Mouse (Mus musculus): ENCODE measurements around the gene Hif1an. TPM values are rescaled to one million over a fixed set of nuclear protein-coding genes. Genes with fewer than 3 reads are reported as not detected.

Hif1an gene
- 6.3 TPM for polyA plus RNA-seq (2014; fragmentation: Illumina TruSeq; extraction: RNeasy Lipid Tissue Mini Kit (QIAGEN cat#74804); ENCODE audit: low read depth, low replicate concordance)

GRCm38 (mm10) chr19:44562652-44563206, at the start of gene Hif1an:
Gene Hif1an, plus strand, starts transcription at chr19:44562850.

GRCm38 (mm10) chr19:44545321-44546041, 17.2 kb upstream of the Hif1an start, which contains the start of gene Sec31b:
Gene Sec31b, minus strand, starts transcription at chr19:44545864.

GRCm38 (mm10) chr19:44552731-44553130, 9.9 kb upstream of the Hif1an start, which contains the start of gene Gm20538:
Gene Gm20538, minus strand, starts transcription at chr19:44552831.

GRCm38 (mm10) chr19:44554861-44555590, 7.6 kb upstream of the Hif1an start, which contains the start of gene Ndufb8:
Gene Ndufb8, minus strand, starts transcription at chr19:44555440.

Other genes starting within 250 kb of the Hif1an start
- not detected for gene Scd4, start 229.8 kb upstream of the Hif1an start, polyA plus RNA-seq (2014; fragmentation: Illumina TruSeq; extraction: RNeasy Lipid Tissue Mini Kit (QIAGEN cat#74804); ENCODE audit: low read depth, low replicate concordance)
- 1,950 TPM for gene Scd1, start 155.0 kb upstream of the Hif1an start, polyA plus RNA-seq (2014; fragmentation: Illumina TruSeq; extraction: RNeasy Lipid Tissue Mini Kit (QIAGEN cat#74804); ENCODE audit: low read depth, low replicate concordance)
- not detected for gene Wnt8b, start 69.4 kb upstream of the Hif1an start, polyA plus RNA-seq (2014; fragmentation: Illumina TruSeq; extraction: RNeasy Lipid Tissue Mini Kit (QIAGEN cat#74804); ENCODE audit: low read depth, low replicate concordance)
- gene Sec31b, start 17.0 kb upstream of the Hif1an start, polyA plus RNA-seq (2014; fragmentation: Illumina TruSeq; extraction: RNeasy Lipid Tissue Mini Kit (QIAGEN cat#74804); ENCODE audit: low read depth, low replicate concordance), result 0.24 TPM
- gene Gm20538, start 10.0 kb upstream of the Hif1an start, polyA plus RNA-seq (2014; fragmentation: Illumina TruSeq; extraction: RNeasy Lipid Tissue Mini Kit (QIAGEN cat#74804); ENCODE audit: low read depth, low replicate concordance), result not detected
- 102 TPM for gene Ndufb8, start 7.4 kb upstream of the Hif1an start, polyA plus RNA-seq (2014; fragmentation: Illumina TruSeq; extraction: RNeasy Lipid Tissue Mini Kit (QIAGEN cat#74804); ENCODE audit: low read depth, low replicate concordance)
- gene Pax2, start 193.2 kb downstream of the Hif1an start, polyA plus RNA-seq (2014; fragmentation: Illumina TruSeq; extraction: RNeasy Lipid Tissue Mini Kit (QIAGEN cat#74804); ENCODE audit: low read depth, low replicate concordance), result not detected

Data from liver, adult 10 weeks (tissue).